Mouse (Mus musculus) A20 (cell line): ENCODE measurements around the gene Adipor2.
A peak's percentile ranks its signal among the peaks of the same experiment; 100 is the strongest.

Source experiments
- DNase-seq: peaks from one replicate; pipeline ENCODE4 v3.0.0-alpha.2; 2011; ENCODE audit warnings: low read depth, low spot score

The Adipor2 gene

GRCm38 (mm10) chr6:119420357-119420756 lies 2.9 kb upstream of the Adipor2 start:
- no peak for DNase-seq

- no peak for DNase-seq
Observed at GRCm38 (mm10) chr6:119419412-119419811, 1.9 kb upstream of the Adipor2 start.

GRCm38 (mm10) chr6:119418392-119419251 lies 1.1 kb upstream of the Adipor2 start:
- DNase-seq = no peak

- DNase-seq = no peak
Observed at GRCm38 (mm10) chr6:119417821-119418220, 317 bp upstream of the Adipor2 start.

GRCm38 (mm10) chr6:119416643-119417042 lies 861 bp downstream of the Adipor2 start:
- no peak for DNase-seq

- DNase-seq = no peak
Observed at GRCm38 (mm10) chr6:119414262-119415043, 3.1 kb downstream of the Adipor2 start.

- no peak for DNase-seq
Observed at GRCm38 (mm10) chr6:119412588-119412987, 4.9 kb downstream of the Adipor2 start.

- no peak for DNase-seq
Observed at GRCm38 (mm10) chr6:119411511-119411910, 6.0 kb downstream of the Adipor2 start.

GRCm38 (mm10) chr6:119409766-119410165 lies 7.7 kb downstream of the Adipor2 start:
- no peak for DNase-seq

- DNase-seq = no peak
Observed at GRCm38 (mm10) chr6:119408582-119408981, 8.9 kb downstream of the Adipor2 start.

- no peak for DNase-seq
Observed at GRCm38 (mm10) chr6:119407818-119408217, 9.7 kb downstream of the Adipor2 start.

GRCm38 (mm10) chr6:119406528-119406927 lies 11.0 kb downstream of the Adipor2 start:
- no peak for DNase-seq

GRCm38 (mm10) chr6:119405310-119405709 lies 12.2 kb downstream of the Adipor2 start:
- no peak for DNase-seq

- DNase-seq = no peak
Observed at GRCm38 (mm10) chr6:119404854-119405253, 12.7 kb downstream of the Adipor2 start.

- peak; percentile 60 for DNase-seq
Observed at GRCm38 (mm10) chr6:119402976-119403375, 14.5 kb downstream of the Adipor2 start.

GRCm38 (mm10) chr6:119401545-119402304 lies 15.8 kb downstream of the Adipor2 start:
- DNase-seq = peak; percentile 66

GRCm38 (mm10) chr6:119400649-119401048 lies 16.9 kb downstream of the Adipor2 start:
- no peak for DNase-seq

- DNase-seq = no peak
Observed at GRCm38 (mm10) chr6:119399371-119399770, 18.1 kb downstream of the Adipor2 start.

GRCm38 (mm10) chr6:119396309-119396634 lies 21.2 kb downstream of the Adipor2 start:
- DNase-seq = peak; percentile 86

GRCm38 (mm10) chr6:119395421-119396308 lies 21.8 kb downstream of the Adipor2 start:
- peak; percentile 96 for DNase-seq

- no peak for DNase-seq
Observed at GRCm38 (mm10) chr6:119392836-119393235, 24.7 kb downstream of the Adipor2 start.
